ENCODE assay signal across 7 mouse cellular contexts in the genomic region with DNA sequence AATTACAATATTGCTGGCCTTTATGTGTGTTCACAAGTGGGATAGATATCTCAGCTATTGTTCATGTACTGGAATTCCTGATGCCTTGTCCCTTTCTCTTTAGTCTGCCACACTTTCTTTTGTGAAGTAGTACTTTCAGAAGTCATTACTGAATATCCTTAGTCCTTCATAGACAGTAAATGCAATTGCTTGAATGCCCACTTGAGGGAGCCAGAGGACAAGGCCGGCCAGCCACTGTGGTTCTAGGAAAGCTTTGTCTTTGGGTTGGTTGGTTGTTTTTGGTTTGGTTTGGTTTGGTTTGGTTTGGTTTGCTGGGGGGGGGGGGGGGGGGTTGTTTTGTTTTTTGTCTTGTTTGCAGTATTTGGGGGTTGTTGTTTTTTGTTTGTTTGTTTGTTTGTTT. TPM values are rescaled to one million over a fixed set of nuclear protein-coding genes. Genes with fewer than 3 reads are reported as not detected.
DNase-seq lines count a peak whose midpoint lies in the region; ATAC-seq and TF ChIP-seq lines count a peak whose summit lies in the region.

No protein-coding gene starts in this region.

- TF ChIP-seq RAD21 in MEL (IDR thresholded peaks at IDR 0.05; ENCODE audit: low read depth, low read length) = peak; percentile 98

- intact Hi-C loops in heart, postnatal 36 days (cut with DNase I) = loop anchor here (1.0 to 2.0 kb wide), 3 partner anchors 75 to 283 kb away; no protein-coding TSS in a partner anchor

- no peaks in the 10 kb centered on the region for H3K27me3 ChIP-seq in MEL (ENCODE audit: control insufficient read depth in 1 of 2, insufficient read depth in 2 of 2, low read length in 2 of 2)

- TF ChIP-seq POLR2A in MEL (IDR thresholded peaks at IDR 0.05; ENCODE audit: control insufficient read depth in 1 of 2, insufficient read depth in 1 of 2, low read depth in 1 of 2, low read length in 2 of 2, poor library complexity in 1 of 2) = no peak

- no peak overlapping the region for H3K4me3 ChIP-seq in MEL (ENCODE audit: control insufficient read depth in 1 of 2, insufficient read depth in 1 of 2, low read depth in 2 of 2, low read length in 2 of 2)

- ATAC-seq in erythroblast, adult 5-6 weeks (replicated peaks; ENCODE audit: low FRiP score, poor library complexity, severe bottlenecking) = peak; percentile 81
- peak; percentile 76 for ATAC-seq in megakaryocyte progenitor cell, adult 5-6 weeks (replicated peaks; ENCODE audit: poor library complexity)

- no peaks in the 10 kb centered on the region for H3K9me3 ChIP-seq in MEL (replicated peaks; ENCODE audit: insufficient read depth, low read length)

- TF ChIP-seq EP300 in MEL (IDR thresholded peaks at IDR 0.05; ENCODE audit: low read depth in 1 of 2, low read length in 2 of 2) = no peak

- H3K79me2 ChIP-seq in MEL (ENCODE audit: control insufficient read depth, insufficient read depth, low read length, poor library complexity) = no peaks in the 10 kb centered on the region

- H3K36me3 ChIP-seq in MEL (ENCODE audit: control insufficient read depth in 1 of 2, insufficient read depth in 2 of 2, low read length in 2 of 2) = no peaks in the 10 kb centered on the region; a peak in 1 of 4 replicates

- peak; percentile 82 for DNase-seq in MEL (ENCODE audit: low read depth, low spot score)
- peak; percentile 39 to 62 for DNase-seq in adrenal gland, postnatal 4 days (ENCODE audit: low spot score in 2 of 2)
- peak; percentile 79 to 83 for DNase-seq in heart, postnatal 36 days
- DNase-seq in layer of hippocampus, postnatal 25 days (ENCODE audit: extremely low spot score in 1 of 2, low spot score in 1 of 2) = peak; percentile 70 to 91
- peak; percentile 71 for DNase-seq in right cerebral cortex, postnatal 25 days

- H3K27ac ChIP-seq in MEL (ENCODE audit: control insufficient read depth, low read depth, low read length) = no peak overlapping the region

- H3K9ac ChIP-seq in MEL (ENCODE audit: control insufficient read depth, low read depth, low read length, poor library complexity, severe bottlenecking) = no peak overlapping the region

- H3K4me1 ChIP-seq in MEL (ENCODE audit: control insufficient read depth in 1 of 2, insufficient read depth in 2 of 2, low read length in 2 of 2) = peaks cover 0 to 5% of the 10 kb centered on the region in 2 experiments; a peak in 3 of 4 replicates

- peak; percentile 90 to 99 (median 95) for TF ChIP-seq CTCF in MEL (IDR thresholded peaks at IDR 0.05 in 2 of 3, conservative IDR thresholded peaks at IDR 0.05 in 1 of 3; ENCODE audit: control insufficient read depth in 1 of 3, insufficient read depth in 1 of 3, low read depth in 2 of 3, low read length in 3 of 3, poor library complexity in 1 of 3, severe bottlenecking in 1 of 3)

TF ChIP-seq in MEL, 35 proteins besides CTCF, POLR2A, EP300 and RAD21:
- peak; percentile 72 for TF ChIP-seq SIN3A (IDR thresholded peaks at IDR 0.05; ENCODE audit: low read length)
- 0 out of 2 replicates have a peak, but pooled peaks have one; percentile 29 for TF ChIP-seq HCFC1 (IDR thresholded peaks at IDR 0.05; ENCODE audit: low read depth, low read length)
- no peak for TF ChIP-seq ELF1 (IDR thresholded peaks at IDR 0.05; ENCODE audit: low read depth, low read length)
- peak; percentile 99 for TF ChIP-seq SMC3 (IDR thresholded peaks at IDR 0.05; ENCODE audit: low read depth, low read length)
- TF ChIP-seq ZKSCAN1 (IDR thresholded peaks at IDR 0.05; ENCODE audit: low read depth, low read length) = no peak
- 0 out of 2 replicates have a peak, but pooled peaks have one; percentile 42 for TF ChIP-seq MXI1 (IDR thresholded peaks at IDR 0.05; ENCODE audit: low read depth, low read length)
- TF ChIP-seq MAZ (IDR thresholded peaks at IDR 0.05; ENCODE audit: low read depth, low read length) = 0 out of 2 replicates have a peak, but pooled peaks have one; percentile 41
- no peak for TF ChIP-seq GABPA (IDR thresholded peaks at IDR 0.05; ENCODE audit: low read depth, low read length)
- peak; percentile 99 for TF ChIP-seq ZC3H11A (IDR thresholded peaks at IDR 0.05; ENCODE audit: low read depth, low read length)

RNA-seq across cellular contexts. Expression of a gene that starts 16.6 kb away (rescaled TPM):
- 91.0 and 103 TPM in 2 replicates for total RNA-seq in MEL (2012; rRNA removed)
- polyA plus RNA-seq in MEL (2012; ENCODE audit: insufficient read depth in 1 of 2, insufficient read length in 2 of 2, low read depth in 1 of 2, low replicate concordance in 2 of 2, missing spikeins in 1 of 2) = 100 to 1,000 TPM in 1 of 2 experiments, not detected in 1; 216 TPM
- total RNA-seq in adrenal gland, postnatal 4 days (2021) = 10 to 100 TPM; 69.3 to 69.9 TPM
- total RNA-seq in erythroblast, adult 5-6 weeks (2015; ENCODE audit: low replicate concordance) = 111 and 127 TPM in 2 replicates
- total RNA-seq in erythroblast, adult 5-6 weeks (2017; ENCODE audit: low replicate concordance) = 137 and 289 TPM in 2 replicates
- 1 to 10 TPM; 6.6 TPM for total RNA-seq in heart, postnatal 36 days (2021)
- 10 to 100 TPM; 13.2 to 14.8 TPM for total RNA-seq in layer of hippocampus, postnatal 25 days (2021)
- 179 and 188 TPM in 2 replicates for total RNA-seq in megakaryocyte progenitor cell, adult 5-6 weeks (2015)
- 95.9 and 97.2 TPM in 2 replicates for total RNA-seq in megakaryocyte progenitor cell, adult 5-6 weeks (2017)
